Mouse (Mus musculus) bone marrow, adult 2 months (tissue): ENCODE data around the gene Gab1.

Experiments used
- CTCF ChIP-seq: fragments of 200-500 bp; IDR thresholded peaks from 2 replicates; pipeline ENCODE4 v1.5.1; 2011; ENCODE audit warnings: low read length, control low read depth; ENCODE audit not compliant: control insufficient read depth, insufficient read depth
- POLR2A ChIP-seq: fragments of 200-500 bp; IDR thresholded peaks from 2 replicates; pipeline ENCODE4 v1.6.1; 2011; ENCODE audit warnings: low read depth, mild to moderate bottlenecking, control low read depth, low read length, borderline replicate concordance; ENCODE audit not compliant: control insufficient read depth

GRCm38 (mm10) chr8:80872688-80873087, 7.6 kb downstream of the Gab1 start:
- TF ChIP-seq POLR2A, result no peak
- TF ChIP-seq CTCF, result no peak
